Mouse (Mus musculus): Measurements from ENCODE around the gene Ctnna3.

DNA sequence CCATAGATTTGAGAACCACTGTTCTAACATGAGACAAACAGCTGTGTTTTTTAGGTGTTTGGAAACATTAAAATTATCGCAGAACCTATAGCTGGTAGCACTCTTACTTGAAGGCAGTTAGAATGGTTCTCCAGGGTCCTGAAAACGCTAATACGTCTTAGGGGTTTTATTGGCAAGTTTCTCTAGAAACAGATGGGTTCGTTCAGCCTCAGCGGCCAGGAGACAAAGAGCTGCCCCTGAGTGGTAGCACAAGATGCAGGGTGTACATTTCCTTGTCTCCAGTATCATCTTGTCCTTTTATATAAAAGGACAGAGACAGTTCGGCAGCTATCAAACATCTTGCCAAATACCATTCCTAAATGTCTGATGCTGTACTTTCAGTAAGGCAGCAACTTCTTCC is 620.0 kb downstream of the Ctnna3 start:
- TF ChIP-seq POLR2A (IDR thresholded peaks at IDR 0.05; ENCODE audit: borderline replicate concordance, control insufficient read depth, low read depth, low read length) (no peak), CTCF (IDR thresholded peaks at IDR 0.05; ENCODE audit: control insufficient read depth, insufficient read depth, low read length) (no peak)

Data from bone marrow, adult 2 months (tissue).